Mouse (Mus musculus) telencephalon, adult 2 months (tissue): ENCODE measurements around the gene Ttn.

Experiments
- DNase-seq: peaks from one replicate; pipeline ENCODE4 v3.0.0-alpha.2; 2011; ENCODE audit warnings: low read depth, low spot score

The Ttn gene

GRCm38 (mm10) chr2:76850066-76850465 is 132.3 kb downstream of the Ttn start:
- no peak for DNase-seq

GRCm38 (mm10) chr2:76843162-76843561 is 139.2 kb downstream of the Ttn start:
- DNase-seq = no peak

GRCm38 (mm10) chr2:76820472-76820871 is 161.9 kb downstream of the Ttn start:
- no peak for DNase-seq

- no peak for DNase-seq
These were observed 164.6 kb downstream of the Ttn start for GRCm38 (mm10) chr2:76817796-76818195.

- DNase-seq = no peak
These were observed 168.1 kb downstream of the Ttn start for GRCm38 (mm10) chr2:76814048-76814817.

GRCm38 (mm10) chr2:76811160-76811559 is 171.2 kb downstream of the Ttn start:
- DNase-seq = no peak

GRCm38 (mm10) chr2:76808334-76808733 is 174.0 kb downstream of the Ttn start:
- DNase-seq = no peak

GRCm38 (mm10) chr2:76807284-76807683 is 175.1 kb downstream of the Ttn start:
- DNase-seq = no peak

GRCm38 (mm10) chr2:76806861-76807260 is 175.5 kb downstream of the Ttn start:
- DNase-seq = no peak

GRCm38 (mm10) chr2:76806376-76806775 is 176.0 kb downstream of the Ttn start:
- DNase-seq = no peak

GRCm38 (mm10) chr2:76805191-76805892 is 177.0 kb downstream of the Ttn start:
- no peak for DNase-seq

- no peak for DNase-seq
These were observed 198.2 kb downstream of the Ttn start for GRCm38 (mm10) chr2:76784171-76784570.

- no peak for DNase-seq
These were observed 201.6 kb downstream of the Ttn start for GRCm38 (mm10) chr2:76780792-76781191.

- DNase-seq = no peak
These were observed 212.5 kb downstream of the Ttn start for GRCm38 (mm10) chr2:76769831-76770230.

GRCm38 (mm10) chr2:76767231-76767630 is 215.1 kb downstream of the Ttn start:
- DNase-seq = no peak

GRCm38 (mm10) chr2:76764526-76764925 is 217.8 kb downstream of the Ttn start:
- no peak for DNase-seq

GRCm38 (mm10) chr2:76762154-76762553 is 220.2 kb downstream of the Ttn start:
- no peak for DNase-seq

- no peak for DNase-seq
These were observed 225.9 kb downstream of the Ttn start for GRCm38 (mm10) chr2:76756461-76756860.

GRCm38 (mm10) chr2:76751993-76752392 is 230.4 kb downstream of the Ttn start:
- DNase-seq = no peak

GRCm38 (mm10) chr2:76749341-76750110 is 232.8 kb downstream of the Ttn start:
- DNase-seq = no peak

GRCm38 (mm10) chr2:76748696-76749095 is 233.7 kb downstream of the Ttn start:
- no peak for DNase-seq

- no peak for DNase-seq
These were observed 262.7 kb downstream of the Ttn start for GRCm38 (mm10) chr2:76719650-76720049.
